Mouse (Mus musculus) MEL (cell line): ENCODE data around the gene Tkt. TPM values are rescaled to one million over a fixed set of nuclear protein-coding genes. Genes with fewer than 3 reads are reported as not detected.

ENCODE experiments used
- DNase-seq: peaks from one replicate; pipeline ENCODE4 v3.0.0; 2011; ENCODE audit warnings: low read depth, low spot score
- H3K27ac ChIP-seq: 2 replicates; pipeline ENCODE4 v1.5.1; 2012; ENCODE audit warnings: low read depth, mild to moderate bottlenecking, control low read depth, low read length, moderate library complexity; ENCODE audit not compliant: control insufficient read depth
- H3K27me3 ChIP-seq, 2 experiments: fragments of 150-350 bp in 1 of 2; sonication (generic) in 1 of 2; 2 replicates each; pipeline ENCODE4 v1.6.1; 2012; ENCODE audit warnings: low read length in 2 of 2, mild to moderate bottlenecking in 2 of 2, improper control_type of control experiment in 1 of 2, moderate library complexity in 1 of 2; ENCODE audit not compliant: insufficient read depth in 2 of 2, control insufficient read depth in 1 of 2
- H3K36me3 ChIP-seq, 2 experiments: 2 replicates each; pipeline ENCODE4 v1.6.1; 2012 to 2014; ENCODE audit warnings: low read length in 2 of 2, improper control_type of control experiment in 1 of 2, inconsistent platforms in 1 of 2, mild to moderate bottlenecking in 1 of 2; ENCODE audit not compliant: insufficient read depth in 2 of 2, control insufficient read depth in 1 of 2
- H3K4me1 ChIP-seq, 2 experiments: fragments of 150-350 bp in 1 of 2; sonication (generic) in 1 of 2; 2 replicates each; pipeline ENCODE4 v1.6.1; 2012; ENCODE audit warnings: low read length in 2 of 2, improper control_type of control experiment in 1 of 2, mild to moderate bottlenecking in 1 of 2; ENCODE audit not compliant: insufficient read depth in 2 of 2, control insufficient read depth in 1 of 2
- H3K4me3 ChIP-seq, 2 experiments: fragments of 150-350 bp in 1 of 2; sonication (generic) in 1 of 2; 2 replicates each; pipeline ENCODE4 v1.5.1; 2012; ENCODE audit warnings: low read depth in 2 of 2, low read length in 2 of 2, mild to moderate bottlenecking in 2 of 2, moderate library complexity in 2 of 2, control low read depth in 1 of 2, improper control_type of control experiment in 1 of 2; ENCODE audit not compliant: control insufficient read depth in 1 of 2, insufficient read depth in 1 of 2
- H3K79me2 ChIP-seq: 2 replicates; pipeline ENCODE4 v1.6.1; 2012; ENCODE audit warnings: mild to moderate bottlenecking, low read length, moderate library complexity; ENCODE audit not compliant: control insufficient read depth, poor library complexity, insufficient read depth
- H3K9ac ChIP-seq: 2 replicates; pipeline ENCODE4 v1.6.1; 2012; ENCODE audit warnings: low read depth, mild to moderate bottlenecking, control low read depth, low read length, moderate library complexity; ENCODE audit not compliant: control insufficient read depth, poor library complexity, severe bottlenecking
- H3K9me3 ChIP-seq: fragments of 150-350 bp; sonication (generic); replicated peaks from 2 replicates; pipeline ENCODE4 v1.6.1; 2012; ENCODE audit warnings: mild to moderate bottlenecking, low read length, improper control_type of control experiment, moderate library complexity; ENCODE audit not compliant: insufficient read depth
- BHLHE40 ChIP-seq: IDR thresholded peaks from 2 replicates; pipeline ENCODE4 v1.6.1; 2012; ENCODE audit warnings: low read depth, mild to moderate bottlenecking, inconsistent platforms, low read length, improper control_type of control experiment, borderline replicate concordance
- CHD2 ChIP-seq: IDR thresholded peaks from 2 replicates; pipeline ENCODE4 v1.6.1; 2011; ENCODE audit warnings: low read length, improper control_type of control experiment
- E2F4 ChIP-seq: IDR thresholded peaks from 2 replicates; pipeline ENCODE4 v1.6.1; 2011; ENCODE audit warnings: low read depth, low read length, improper control_type of control experiment, borderline replicate concordance
- ELF1 ChIP-seq: IDR thresholded peaks from 2 replicates; pipeline ENCODE4 v1.6.1; 2014; ENCODE audit warnings: low read depth, mild to moderate bottlenecking, inconsistent platforms, low read length, improper control_type of control experiment, moderate library complexity
- ETS1 ChIP-seq: IDR thresholded peaks from 2 replicates; pipeline ENCODE4 v1.6.1; 2012; ENCODE audit warnings: low read depth, mild to moderate bottlenecking, inconsistent platforms, low read length, improper control_type of control experiment, moderate library complexity
- GABPA ChIP-seq: IDR thresholded peaks from 2 replicates; pipeline ENCODE4 v1.6.1; 2012; ENCODE audit warnings: low read depth, mild to moderate bottlenecking, inconsistent platforms, low read length, improper control_type of control experiment, moderate library complexity
- HCFC1 ChIP-seq: IDR thresholded peaks from 2 replicates; pipeline ENCODE4 v1.6.1; 2012; ENCODE audit warnings: low read depth, mild to moderate bottlenecking, inconsistent platforms, low read length, improper control_type of control experiment, moderate library complexity
- JUND ChIP-seq: IDR thresholded peaks from 2 replicates; pipeline ENCODE4 v1.6.1; 2011; ENCODE audit warnings: low read depth, mild to moderate bottlenecking, improper control_type of control experiment, low read length
- KAT2A ChIP-seq: conservative IDR thresholded peaks from 2 replicates; pipeline ENCODE4 v1.6.1; 2012; ENCODE audit warnings: low read depth, low read length, improper control_type of control experiment, inconsistent platforms
- MAFK ChIP-seq: IDR thresholded peaks from 2 replicates; pipeline ENCODE4 v1.6.1; 2011; ENCODE audit warnings: low read depth, mild to moderate bottlenecking, low read length, improper control_type of control experiment, borderline replicate concordance
- MEF2A ChIP-seq: IDR thresholded peaks from 2 replicates; pipeline ENCODE4 v1.6.1; 2014; ENCODE audit warnings: low read depth, mild to moderate bottlenecking, inconsistent platforms, low read length, improper control_type of control experiment; ENCODE audit not compliant: poor library complexity, insufficient replicate concordance, severe bottlenecking; ENCODE audit errors: extremely low read depth
- MXI1 ChIP-seq: IDR thresholded peaks from 2 replicates; pipeline ENCODE4 v1.6.1; 2011; ENCODE audit warnings: mild to moderate bottlenecking, low read depth, low read length, improper control_type of control experiment
- MYB ChIP-seq: IDR thresholded peaks from 2 replicates; pipeline ENCODE4 v1.6.1; 2011; ENCODE audit warnings: mild to moderate bottlenecking, low read depth, low read length, improper control_type of control experiment
- MYC ChIP-seq: IDR thresholded peaks from 2 replicates; pipeline ENCODE4 v1.6.1; 2011; ENCODE audit warnings: low read depth, mild to moderate bottlenecking, low read length, improper control_type of control experiment, moderate library complexity
- NELFE ChIP-seq: IDR thresholded peaks from 2 replicates; pipeline ENCODE4 v1.6.1; 2011; ENCODE audit warnings: low read depth, low read length, improper control_type of control experiment
- NRF1 ChIP-seq: IDR thresholded peaks from 2 replicates; pipeline ENCODE4 v1.6.1; 2014; ENCODE audit warnings: low read depth, mild to moderate bottlenecking, inconsistent platforms, low read length, improper control_type of control experiment, moderate library complexity; ENCODE audit not compliant: poor library complexity, insufficient read depth, severe bottlenecking
- POLR2AphosphoS2 ChIP-seq: IDR thresholded peaks from 2 replicates; pipeline ENCODE4 v1.6.1; 2011; ENCODE audit warnings: low read length, improper control_type of control experiment
- POLR2AphosphoS5 ChIP-seq: IDR thresholded peaks from 2 replicates; pipeline ENCODE4 v1.6.1; 2012; ENCODE audit warnings: low read depth, borderline replicate concordance, mild to moderate bottlenecking, inconsistent platforms, low read length, moderate library complexity, mixed read lengths
- RCOR1 ChIP-seq: IDR thresholded peaks from 2 replicates; pipeline ENCODE4 v1.6.1; 2012; ENCODE audit warnings: low read depth, mild to moderate bottlenecking, inconsistent platforms, low read length, improper control_type of control experiment
- SIN3A ChIP-seq: IDR thresholded peaks from 2 replicates; pipeline ENCODE4 v1.6.1; 2012; ENCODE audit warnings: low read length, improper control_type of control experiment, inconsistent platforms
- SMC3 ChIP-seq: IDR thresholded peaks from 2 replicates; pipeline ENCODE4 v1.6.1; 2011; ENCODE audit warnings: low read depth, low read length, improper control_type of control experiment
- TAL1 ChIP-seq: IDR thresholded peaks from 2 replicates; pipeline ENCODE4 v1.6.1; 2012; ENCODE audit warnings: mild to moderate bottlenecking, inconsistent platforms, low read length, moderate library complexity, mixed read lengths
- TBP ChIP-seq: IDR thresholded peaks from 2 replicates; pipeline ENCODE4 v1.8.0; 2011; ENCODE audit warnings: low read depth, low read length, improper control_type of control experiment
- USF1 ChIP-seq: IDR thresholded peaks from 2 replicates; pipeline ENCODE4 v1.6.1; 2014; ENCODE audit warnings: low read depth, mild to moderate bottlenecking, inconsistent platforms, low read length, improper control_type of control experiment, moderate library complexity
- USF2 ChIP-seq, 2 experiments: IDR thresholded peaks; 2 replicates each; pipeline ENCODE4 v1.6.1; 2011 to 2012; ENCODE audit warnings: improper control_type of control experiment in 2 of 2, low read length in 2 of 2, borderline replicate concordance in 1 of 2, inconsistent platforms in 1 of 2, low read depth in 1 of 2, mild to moderate bottlenecking in 1 of 2; ENCODE audit not compliant: insufficient read depth in 1 of 2
- ZNF384 ChIP-seq: IDR thresholded peaks from 2 replicates; pipeline ENCODE4 v1.6.1; 2012; ENCODE audit warnings: low read depth, mild to moderate bottlenecking, inconsistent platforms, low read length, improper control_type of control experiment
- polyA plus RNA-seq, 2 experiments: library from polyadenylated mRNA; stranded (reverse) in 1 of 2; unstranded in 1 of 2; fragments of >175 nt in 1 of 2; fragments of >200 nt in 1 of 2; gene quantifications; 2 replicates each; pipeline versions ENCODE4 v1.2.1 to v1.2.4; 2012; ENCODE audit warnings: low replicate concordance in 2 of 2, low read depth in 1 of 2; ENCODE audit not compliant: insufficient read length in 2 of 2, insufficient read depth in 1 of 2, missing spikeins in 1 of 2
- total RNA-seq: library from RNA; depleted of rRNA; stranded (reverse); fragments of 300-350 nt; gene quantifications from 2 replicates; pipeline ENCODE4 v1.2.3, GENCODE M21; 2012

The Tkt gene
- total and polyA plus RNA-seq, 3 experiments, result 115 to 1,273 (median 640) TPM

DNA sequence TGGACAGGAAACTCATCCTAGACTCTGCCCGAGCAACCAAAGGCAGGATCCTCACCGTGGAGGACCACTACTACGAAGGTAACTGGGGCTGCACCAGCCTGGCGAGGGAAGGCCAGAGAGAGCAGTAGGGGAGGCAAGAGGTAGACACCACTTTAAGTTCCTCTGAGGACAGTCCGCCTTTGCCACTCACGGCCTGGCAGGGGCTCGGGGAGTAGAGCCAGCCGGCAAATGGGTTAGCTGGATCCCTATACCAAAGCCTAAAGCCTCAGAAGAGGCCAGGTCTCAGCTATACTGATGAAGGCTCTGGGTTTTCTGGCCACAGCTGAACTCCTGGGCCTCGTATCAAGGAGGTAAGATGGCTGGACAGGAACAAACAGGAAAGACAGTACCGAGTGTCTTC lies 24.1 kb downstream of the Tkt start:
- H3K4me1 ChIP-seq, result peaks cover 19 to 20% of the 10 kb centered on the region in 2 experiments
- no peaks in the 10 kb centered on the region for H3K9me3 ChIP-seq
- no peaks in the 10 kb centered on the region; the same call in 1 of the 2 replicates for H3K79me2 ChIP-seq
- TF ChIP-seq KAT2A (no peak), TAL1 (no peak), RCOR1 (no peak), USF2 (IDR thresholded peaks at IDR 0.05; ENCODE audit: borderline replicate concordance in 1 of 2, insufficient read depth in 1 of 2, low read depth in 1 of 2, low read length in 2 of 2) (no peak), ZNF384 (no peak), USF1 (no peak), GABPA (no peak), NELFE (no peak), TBP (no peak), ELF1 (no peak), JUND (no peak), SIN3A (no peak), MYB (no peak), HCFC1 (no peak), MAFK (no peak), ETS1 (no peak), POLR2AphosphoS2 (no peak), CHD2 (no peak), POLR2AphosphoS5 (no peak), SMC3 (no peak)
- H3K27ac ChIP-seq, result no peak overlapping the region
- H3K9ac ChIP-seq, result no peak overlapping the region
- peaks cover 23 to 31% of the 10 kb centered on the region in 2 experiments for H3K36me3 ChIP-seq
- no peaks in the 10 kb centered on the region for H3K27me3 ChIP-seq
- no peak overlapping the region for H3K4me3 ChIP-seq
- no peak for DNase-seq

DNA sequence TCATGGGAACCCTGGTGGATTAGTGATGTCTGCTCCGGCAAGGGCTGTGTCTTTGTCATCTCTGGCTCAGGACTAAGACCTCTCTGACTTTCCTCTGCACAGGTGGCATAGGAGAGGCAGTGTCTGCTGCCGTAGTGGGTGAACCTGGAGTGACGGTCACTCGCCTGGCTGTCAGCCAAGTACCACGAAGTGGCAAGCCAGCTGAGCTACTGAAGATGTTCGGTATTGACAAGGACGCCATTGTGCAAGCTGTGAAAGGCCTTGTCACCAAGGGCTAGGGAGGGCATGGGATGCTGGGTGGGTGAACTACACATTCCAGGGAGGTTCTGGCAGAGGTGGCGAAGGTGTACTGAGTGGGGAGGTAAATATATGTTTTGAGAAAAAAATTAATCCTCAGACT lies 25.1 kb downstream of the Tkt start:
- no peak for DNase-seq
- peaks cover 22 to 26% of the 10 kb centered on the region in 2 experiments for H3K4me1 ChIP-seq

More for the DNA sequence above, 25.1 kb downstream of the Tkt start:
- Histone ChIP-seq H3K9me3 (no peaks in the 10 kb centered on the region), H3K36me3 (peaks cover 25% of the 10 kb centered on the region in 2 experiments), H3K4me3 (no peak overlapping the region), H3K27ac (no peak overlapping the region), H3K79me2 (no peaks in the 10 kb centered on the region; the same call in 1 of the 2 replicates), H3K27me3 (no peaks in the 10 kb centered on the region), H3K9ac (no peak overlapping the region)
- TF ChIP-seq ZNF384, result no peak
- no peak for TF ChIP-seq MYB
- no peak for TF ChIP-seq MXI1
- TF ChIP-seq MYC, result no peak
- no peak for TF ChIP-seq BHLHE40
- no peak for TF ChIP-seq CHD2
- TF ChIP-seq E2F4, result no peak
- TF ChIP-seq ETS1, result no peak
- TF ChIP-seq MEF2A, result no peak
- no peak for TF ChIP-seq RCOR1
- no peak for TF ChIP-seq NRF1
- TF ChIP-seq JUND, result no peak
